Mouse (Mus musculus) brown adipose tissue, adult 24 weeks (tissue): ENCODE measurements around the gene Riiad1. TPM values are rescaled to one million over a fixed set of nuclear protein-coding genes. Genes with fewer than 3 reads are reported as not detected.

Source experiments
- H3K27ac ChIP-seq: fragments of 200-500 bp; replicated peaks from 2 replicates; pipeline ENCODE4 v1.5.1; 2012; ENCODE audit warnings: low read depth, mild to moderate bottlenecking, low read length
- H3K4me1 ChIP-seq: fragments of 200-500 bp; 2 replicates; pipeline ENCODE4 v1.6.1; 2012; ENCODE audit warnings: low read length, mixed read lengths; ENCODE audit not compliant: control insufficient read depth, insufficient read depth, insufficient read length
- H3K4me3 ChIP-seq: fragments of 200-500 bp; 2 replicates; pipeline ENCODE4 v1.5.1; 2012; ENCODE audit warnings: low read depth, mild to moderate bottlenecking, low read length, moderate library complexity; ENCODE audit not compliant: insufficient read depth
- polyA plus RNA-seq: library from polyadenylated mRNA; stranded (reverse); fragments of >200 nt; gene quantifications from 2 replicates; pipeline ENCODE4 v1.2.4, GENCODE M21; 2012; ENCODE audit not compliant: missing spikeins, insufficient read depth, insufficient read length

The Riiad1 gene
- polyA plus RNA-seq, 1 experiment, result not detected

GRCm38 (mm10) chr3:94434305-94434704 lies 45.8 kb downstream of the Riiad1 start:
- no peak overlapping the region for H3K4me3 ChIP-seq
- H3K4me1 ChIP-seq, result no peaks in the 10 kb centered on the region
- no peak overlapping the region for H3K27ac ChIP-seq

- Histone ChIP-seq H3K27ac (no peak overlapping the region), H3K4me3 (no peak overlapping the region)
Measured at GRCm38 (mm10) chr3:94430980-94431379, 49.2 kb downstream of the Riiad1 start.

More at GRCm38 (mm10) chr3:94430980-94431379, 49.2 kb downstream of the Riiad1 start:
- H3K4me1 ChIP-seq, result no peaks in the 10 kb centered on the region

Other genes starting within 250 kb of the Riiad1 start
- not detected in 2 replicates for gene Gm4778, start 216.3 kb downstream of the Riiad1 start, polyA plus RNA-seq
- gene Them4, start 170.3 kb downstream of the Riiad1 start, polyA plus RNA-seq, result 20.7 and 24.0 TPM in 2 replicates
- not detected in 2 replicates for gene Them5, start 138.2 kb downstream of the Riiad1 start, polyA plus RNA-seq
- 0.88 TPM in 1 of 2 replicates, not detected in the other for gene C2cd4d, start 117.9 kb downstream of the Riiad1 start, polyA plus RNA-seq
- 40.2 and 47.9 TPM in 2 replicates for gene Rorc, start 107.5 kb downstream of the Riiad1 start, polyA plus RNA-seq
- 0.28 and 0.71 TPM in 2 replicates for gene Lingo4, start 81.8 kb downstream of the Riiad1 start, polyA plus RNA-seq
- gene Tdrkh, start 67.1 kb downstream of the Riiad1 start, polyA plus RNA-seq, result 24.3 and 29.6 TPM in 2 replicates
- gene Mrpl9, start 37.0 kb downstream of the Riiad1 start, polyA plus RNA-seq, result 86.4 and 105 TPM in 2 replicates
- not detected in 2 replicates for gene Oaz3, start 36.4 kb downstream of the Riiad1 start, polyA plus RNA-seq
- not detected in 2 replicates for gene Celf3, start 2.0 kb downstream of the Riiad1 start, polyA plus RNA-seq
- 12.9 and 23.1 TPM in 2 replicates for gene Snx27, start 102.4 kb upstream of the Riiad1 start, polyA plus RNA-seq
- not detected in 2 replicates for gene Gm10972, start 162.8 kb upstream of the Riiad1 start, polyA plus RNA-seq
- gene Tuft1, start 178.5 kb upstream of the Riiad1 start, polyA plus RNA-seq, result 0.42 and 0.79 TPM in 2 replicates
- not detected in 2 replicates for gene Selenbp2, start 213.2 kb upstream of the Riiad1 start, polyA plus RNA-seq